Mouse (Mus musculus) kidney, adult 2 months (tissue): ENCODE data around the gene Syndig1.

Experiments
- CTCF ChIP-seq: fragments of 200-500 bp; conservative IDR thresholded peaks from 2 replicates; pipeline ENCODE4 v1.5.1; 2011; ENCODE audit warnings: low read depth, mild to moderate bottlenecking, control low read depth, low read length, moderate library complexity, mixed read lengths; ENCODE audit not compliant: insufficient read depth, insufficient read length
- POLR2A ChIP-seq: fragments of 200-500 bp; IDR thresholded peaks from one replicate; pipeline ENCODE4 v1.6.1; 2011; ENCODE audit warnings: low read depth, low read length, control low read depth

DNA sequence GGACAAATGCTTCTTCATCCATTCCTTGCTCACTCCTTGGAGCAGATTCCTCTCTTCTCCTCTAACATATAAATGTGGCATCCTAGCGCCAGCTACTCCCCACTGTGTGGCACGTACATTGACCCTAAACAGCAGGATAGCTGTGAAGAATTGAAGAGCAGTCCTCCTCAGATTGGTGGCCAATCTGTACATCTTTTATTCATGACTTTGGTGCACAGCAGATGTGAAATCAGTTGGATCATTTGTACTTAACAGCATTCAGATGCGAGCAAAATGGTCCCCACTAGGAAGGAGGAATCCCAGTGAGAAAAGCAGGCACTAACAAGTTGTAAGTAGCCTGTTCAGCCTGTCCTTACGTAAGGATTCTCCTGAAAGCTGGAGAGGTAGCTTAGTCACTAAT is 142.0 kb downstream of the Syndig1 start:
- TF ChIP-seq POLR2A (no peak), CTCF (no peak)
